Comparison of ENCODE assay signal across 9 mouse cellular contexts in genomic region chr5:30476534-30476933, GRCm38 (mm10). TPM values are rescaled to one million over a fixed set of nuclear protein-coding genes. Genes with fewer than 3 reads are reported as not detected.
DNase-seq lines count a peak whose midpoint lies in the region; ATAC-seq and TF ChIP-seq lines count a peak whose summit lies in the region.
"Had no signal": no experiment of that assay in that cellular context is flagged by ENCODE, and none has a peak within 500 bp of the region (broad histone marks: within the 10 kb centered on the region; RNA-seq: fewer than 3 reads in every experiment).

No protein-coding gene starts in this region.

- no peaks in the 10 kb centered on the region for H3K4me1 ChIP-seq in kidney, embryonic 14.5 days (ENCODE audit: control insufficient read depth, insufficient read depth, low read length)

- no peaks in the 10 kb centered on the region for H3K9me3 ChIP-seq in kidney, embryonic 14.5 days (ENCODE audit: control insufficient read depth, low read length)

- WGBS in kidney, embryonic 14.5 days = 44% methylated on average over 10 of the region's 10 CpGs

- H3K27me3 ChIP-seq in kidney, embryonic 14.5 days (ENCODE audit: control insufficient read depth, insufficient read depth, low read length) = no peaks in the 10 kb centered on the region
- H3K27me3 ChIP-seq in C2C12 (ENCODE audit: control insufficient read depth, insufficient read depth, insufficient read length) = peaks cover 57% of the 10 kb centered on the region

- no peak overlapping the region for H3K4me2 ChIP-seq in kidney, embryonic 14.5 days (replicated peaks; ENCODE audit: low read depth, low read length)

- no peak for ATAC-seq in kidney, embryonic 14.5 days (ENCODE audit: low FRiP score, low TSS enrichment)
- ATAC-seq in megakaryocyte, adult 5-6 weeks (ENCODE audit: poor library complexity, severe bottlenecking) = 0 out of 2 replicates have a peak, but pooled peaks have one; percentile 47

- H3K9ac ChIP-seq in kidney, embryonic 14.5 days (ENCODE audit: low read depth, low read length) = no peak overlapping the region

- H3K36me3 ChIP-seq in kidney, embryonic 14.5 days (ENCODE audit: control insufficient read depth, insufficient read depth, low read length) = no peaks in the 10 kb centered on the region
- H3K36me3 ChIP-seq in C2C12 (ENCODE audit: control insufficient read depth, insufficient read depth) = no peaks in the 10 kb centered on the region

- H3K79me3 ChIP-seq in C2C12 (ENCODE audit: low read depth) = no peaks in the 10 kb centered on the region

- no peaks in the 10 kb centered on the region for H3K79me2 ChIP-seq in C2C12 (ENCODE audit: control insufficient read depth, insufficient read depth)

- no peak overlapping the region for H3K4me3 ChIP-seq in kidney, embryonic 14.5 days (ENCODE audit: low read length)
- H3K4me3 ChIP-seq in C2C12 (ENCODE audit: insufficient read depth, poor library complexity, severe bottlenecking) = no peak overlapping the region

- no peak overlapping the region for H3ac ChIP-seq in C2C12 (ENCODE audit: control insufficient read depth, insufficient read length, low read depth)

- H3K27ac ChIP-seq in kidney, embryonic 14.5 days (ENCODE audit: low read depth, low read length) = no peak overlapping the region
- H3K27ac ChIP-seq: macrophage had no signal

- TF ChIP-seq CTCF in C2C12 (IDR thresholded peaks at IDR 0.05; ENCODE audit: control insufficient read depth, insufficient read depth, insufficient read length) = peak; percentile 30

- DNase-seq in kidney, postnatal 14 days = peak; percentile 14
- DNase-seq in MEL-GATA-1-ER (ENCODE audit: extremely low read depth, low read depth) = peak; percentile 33
- DNase-seq in embryo, embryonic 10 days (ENCODE audit: low spot score) = peak; percentile 65
- no peak for DNase-seq in MN1 (ENCODE audit: low spot score)
- DNase-seq in frontal cortex, postnatal 10 days (ENCODE audit: low spot score in 2 of 2) = no peak

TF ChIP-seq in C2C12, 6 proteins besides CTCF, POLR2A, EP300 and RAD21:
- no peak for TF ChIP-seq MYOG (IDR thresholded peaks at IDR 0.05; ENCODE audit: control insufficient read depth, extremely low read depth, insufficient read length)
- TF ChIP-seq CEBPB (IDR thresholded peaks at IDR 0.05; ENCODE audit: low read depth) = no peak
- TF ChIP-seq FOSL1 (IDR thresholded peaks at IDR 0.05; ENCODE audit: insufficient read depth, low read length, poor library complexity, severe bottlenecking) = no peak
- TF ChIP-seq MYOD1 (IDR thresholded peaks at IDR 0.05; ENCODE audit: control insufficient read depth, insufficient read length, low read depth) = no peak
- no peak for TF ChIP-seq USF1 (IDR thresholded peaks at IDR 0.05; ENCODE audit: low read depth)
- no peak for TF ChIP-seq MAX (IDR thresholded peaks at IDR 0.05)

RNA-seq across cellular contexts. Expression of gene 1700001C02Rik, which starts 10.7 kb away (rescaled TPM):
- not detected in 2 replicates for polyA plus RNA-seq in kidney, embryonic 14.5 days (2014; fragmentation: Nextera tagmentation; extraction: Ambion mirVana)
- not detected for polyA plus RNA-seq in C2C12 (2012; fragmentation: generic; extraction: Trizol)
- not detected in 2 replicates for total RNA-seq in megakaryocyte, adult 5-6 weeks (2015)
- not detected in 2 replicates for total RNA-seq in megakaryocyte, adult 5-6 weeks (2017)
- polyA plus RNA-seq: macrophage had no signal

RNA-seq across cellular contexts. Expression of gene Otof, which starts 14.8 kb away (rescaled TPM):
- 0.03 and 0.09 TPM in 2 replicates for polyA plus RNA-seq in kidney, embryonic 14.5 days (2014; fragmentation: Nextera tagmentation; extraction: Ambion mirVana)
- polyA plus RNA-seq in C2C12 (2012; fragmentation: generic; extraction: Trizol) = not detected
- total RNA-seq in megakaryocyte, adult 5-6 weeks (2015) = 0.68 and 0.74 TPM in 2 replicates
- total RNA-seq in megakaryocyte, adult 5-6 weeks (2017) = 0.65 and 0.77 TPM in 2 replicates
- polyA plus RNA-seq: macrophage had no signal

Comparison
In these comparisons a context has a peak if more than half of its experiments do, and no peak if none do; other contexts are left out.
1. DNase-seq: peak in kidney, postnatal 14 days (single experiment), MEL-GATA-1-ER (single experiment) and embryo, embryonic 10 days (single experiment); none in MN1 (single experiment) and frontal cortex, postnatal 10 days (0 of 2).